Mouse (Mus musculus): ENCODE data around the gene Znhit1. TPM values are rescaled to one million over a fixed set of nuclear protein-coding genes. Genes with fewer than 3 reads are reported as not detected.

Znhit1 gene
- total RNA-seq (2017), result 28.2 and 32.1 TPM in 2 replicates

DNA sequence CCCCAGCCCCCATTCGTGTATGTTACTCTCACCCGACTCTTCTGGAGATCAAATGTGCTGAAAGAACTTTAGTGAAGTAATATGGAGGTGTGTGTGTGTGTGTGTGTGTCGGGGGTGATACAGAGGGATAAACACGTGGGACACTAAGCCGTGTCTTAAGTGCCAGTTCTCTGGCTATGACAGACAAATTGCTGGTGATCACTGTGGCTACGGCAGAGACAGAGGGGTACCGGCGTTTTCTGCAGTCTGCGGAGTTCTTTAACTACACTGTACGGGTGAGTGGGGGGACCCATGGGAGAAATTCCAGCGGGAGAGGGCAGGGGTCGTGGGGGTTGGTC is at the start of gene Znhit1:
TSS of gene Znhit1 (minus strand) at position 88 of the 338 bp plus-strand sequence.
- no peak for ATAC-seq (replicated peaks; ENCODE audit: low read depth, poor library complexity, severe bottlenecking)

DNA sequence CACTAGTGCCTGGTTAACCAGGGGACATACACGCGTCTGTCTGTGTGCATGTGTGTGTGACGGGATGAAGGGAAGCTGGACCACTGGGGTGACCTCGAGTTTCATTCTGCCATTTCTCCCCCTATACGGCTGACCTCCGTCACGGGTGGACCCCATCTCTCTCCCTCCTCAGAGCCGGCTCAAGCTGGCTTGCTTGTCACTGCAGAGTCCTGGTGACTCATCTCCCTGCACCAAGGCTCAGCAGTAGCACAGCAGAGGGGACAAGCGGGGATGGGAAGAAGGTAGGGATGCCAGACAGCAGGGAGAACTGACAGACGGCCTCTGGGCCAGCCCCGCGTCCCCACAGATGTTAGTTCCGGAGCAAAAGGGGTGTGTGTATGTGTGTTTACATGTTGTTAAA is 48.4 kb upstream of the Znhit1 start:
- no peak for ATAC-seq (replicated peaks; ENCODE audit: low read depth, poor library complexity, severe bottlenecking)

DNA sequence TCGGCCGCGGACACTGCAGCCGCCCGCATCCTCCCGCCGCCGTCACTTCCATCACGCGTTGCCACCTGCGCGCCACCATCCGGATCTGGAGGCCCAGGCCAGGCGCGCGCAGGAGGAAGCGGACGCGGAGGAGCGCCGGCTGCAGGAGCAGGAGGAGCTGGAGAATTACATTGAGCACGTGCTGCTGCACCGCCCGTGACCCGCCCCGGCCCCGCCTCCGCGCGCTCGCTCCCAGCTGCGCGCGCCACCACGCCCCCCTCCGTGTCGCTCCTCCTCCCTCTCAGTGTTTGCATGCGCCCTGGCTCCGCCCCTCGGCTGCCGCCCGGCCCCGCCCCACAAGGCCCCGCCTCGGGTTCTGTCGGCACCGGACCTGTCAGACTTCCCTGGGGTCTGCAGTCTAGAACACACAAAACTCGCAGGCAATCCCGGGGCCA is 44.8 kb upstream of the Znhit1 start:
- peak; percentile 55 for ATAC-seq (replicated peaks; ENCODE audit: low read depth, poor library complexity, severe bottlenecking)

DNA sequence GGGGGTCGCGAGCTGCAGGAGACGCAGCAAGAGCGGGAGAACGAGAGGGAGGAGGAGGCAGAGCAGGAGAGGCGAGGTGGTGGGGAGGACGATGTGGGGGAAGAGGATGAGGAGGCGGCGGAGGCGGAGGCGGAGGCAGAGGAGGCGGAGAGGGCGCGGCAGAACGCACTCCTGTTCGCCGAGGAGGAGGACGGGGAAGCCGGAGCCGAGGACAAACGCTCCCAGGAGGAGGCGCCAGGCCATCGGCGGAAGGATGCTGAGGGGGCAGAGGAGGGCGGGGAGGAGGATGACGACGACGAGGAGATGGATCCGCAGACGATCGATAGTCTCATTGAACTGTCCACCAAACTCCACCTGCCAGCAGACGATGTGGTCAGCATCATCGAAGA is 44.2 kb upstream of the Znhit1 start:
- ATAC-seq (replicated peaks; ENCODE audit: low read depth, poor library complexity, severe bottlenecking), result no peak

DNA sequence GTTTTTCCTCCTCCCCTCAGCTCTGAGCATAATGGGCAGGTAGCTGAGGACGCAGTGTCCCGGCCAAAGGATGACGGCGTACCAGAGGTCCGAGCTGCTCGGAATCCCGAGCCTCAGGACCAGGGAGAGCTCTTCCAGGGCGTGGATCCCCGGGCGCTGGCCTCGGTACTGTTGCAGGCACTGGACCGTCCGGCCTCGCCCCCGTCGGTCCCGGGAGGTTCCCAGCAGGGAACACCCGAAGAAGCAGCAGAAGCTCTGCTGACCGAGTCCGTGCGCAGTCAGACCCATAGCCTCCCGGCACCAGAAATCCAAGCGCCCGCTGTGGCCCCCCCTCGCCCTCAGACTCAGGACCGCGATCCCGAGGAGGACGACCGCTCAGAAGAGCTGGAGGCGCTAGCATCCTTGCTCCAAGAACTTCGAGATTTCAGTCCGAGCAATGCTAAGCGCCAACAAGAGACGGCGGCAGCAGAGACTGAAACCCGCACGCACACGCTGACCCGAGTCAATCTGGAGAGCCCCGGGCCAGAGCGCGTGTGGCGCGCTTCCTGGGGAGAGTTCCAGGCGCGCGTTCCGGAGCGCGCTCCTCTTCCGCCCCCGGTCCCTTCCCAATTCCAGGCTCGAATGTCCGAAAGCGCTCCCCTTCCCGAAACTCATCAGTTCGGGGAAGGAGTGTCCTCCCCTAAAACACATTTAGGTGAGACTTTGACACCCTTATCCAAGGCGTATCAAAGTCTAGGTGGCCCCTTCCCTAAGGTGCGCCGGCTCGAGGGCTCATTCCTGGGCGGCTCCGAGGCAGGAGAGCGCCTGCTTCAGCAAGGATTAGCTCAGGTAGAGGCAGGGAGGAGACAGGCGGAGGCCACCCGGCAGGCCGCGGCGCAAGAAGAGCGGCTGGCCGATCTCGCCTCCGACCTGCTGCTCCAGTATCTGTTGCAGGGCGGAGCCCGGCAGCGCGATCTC is 43.5 kb upstream of the Znhit1 start:
- no peak for ATAC-seq (replicated peaks; ENCODE audit: low read depth, poor library complexity, severe bottlenecking)

DNA sequence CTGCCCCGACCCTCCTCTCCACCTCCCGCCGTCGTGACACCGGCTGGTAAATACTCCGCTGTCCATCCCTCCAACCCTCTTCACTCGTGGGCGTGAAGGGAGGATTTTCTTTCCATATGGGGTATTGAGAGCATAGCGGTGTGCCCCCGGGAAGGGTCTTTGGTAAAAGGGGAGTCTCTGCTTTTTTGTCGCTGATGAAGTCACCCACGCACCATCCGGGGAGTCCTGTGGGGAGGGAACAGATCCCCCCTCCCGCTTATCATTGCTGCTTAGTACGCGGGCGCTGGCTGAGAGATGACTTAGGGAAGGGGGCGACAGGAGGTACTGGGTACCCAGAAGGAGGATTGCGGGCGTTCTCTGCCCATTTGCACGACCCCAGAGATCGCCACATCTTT is 42.6 kb upstream of the Znhit1 start:
- ATAC-seq (replicated peaks; ENCODE audit: low read depth, poor library complexity, severe bottlenecking), result no peak

DNA sequence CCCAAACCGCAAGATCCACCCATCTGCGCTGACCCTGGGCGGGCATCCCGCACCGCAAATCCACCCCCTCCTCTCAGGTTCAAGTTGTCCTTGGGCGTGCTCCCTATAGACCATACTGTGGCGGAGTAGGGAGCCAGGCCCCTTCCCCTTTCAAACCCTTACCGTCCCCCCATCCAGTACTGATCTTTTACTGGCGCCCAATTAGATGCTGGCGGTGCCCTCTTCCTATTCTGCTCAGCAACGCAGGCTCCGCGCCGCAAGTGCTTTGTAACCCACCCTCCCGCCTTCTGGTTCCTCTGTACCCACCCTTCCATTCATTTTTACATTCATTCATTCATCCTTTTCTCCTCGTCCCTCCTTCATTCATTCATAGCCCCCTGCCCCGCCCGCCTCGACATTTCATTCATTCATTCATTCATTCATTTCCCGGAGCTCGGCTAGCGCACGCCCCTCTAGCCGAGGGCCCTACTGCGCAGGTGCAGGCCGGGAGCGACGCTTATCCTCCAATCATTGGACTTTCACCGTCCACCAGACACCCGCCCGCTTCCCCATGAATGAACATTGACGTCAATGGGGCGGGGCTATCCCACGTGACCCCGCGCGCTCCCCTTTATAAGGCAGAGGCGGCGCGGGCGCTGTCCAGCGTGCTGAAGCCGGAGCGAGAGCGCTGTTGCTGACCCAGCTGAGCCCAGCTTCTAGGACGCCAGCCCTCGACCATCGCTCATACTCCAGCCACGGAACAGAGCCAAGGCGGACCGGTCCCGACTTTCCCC is 42.0 kb upstream of the Znhit1 start:
- ATAC-seq (replicated peaks; ENCODE audit: low read depth, poor library complexity, severe bottlenecking), result peak; percentile 70

DNA sequence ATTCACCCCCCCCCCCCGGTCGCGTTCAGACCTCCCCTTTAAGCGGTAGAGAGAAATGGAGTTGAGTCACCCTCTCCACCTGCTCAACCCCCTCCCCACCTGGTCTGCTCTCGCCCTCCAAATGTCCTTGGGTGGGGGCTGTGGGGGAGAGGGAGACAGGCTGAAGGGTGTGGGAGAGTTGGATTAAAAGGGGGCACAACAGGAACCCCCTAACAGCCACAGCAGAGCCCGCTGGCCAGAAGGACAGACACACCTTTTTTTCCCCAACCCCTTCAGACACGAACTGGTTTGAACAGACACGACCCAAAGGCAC is 41.4 kb upstream of the Znhit1 start:
- no peak for ATAC-seq (replicated peaks; ENCODE audit: low read depth, poor library complexity, severe bottlenecking)

DNA sequence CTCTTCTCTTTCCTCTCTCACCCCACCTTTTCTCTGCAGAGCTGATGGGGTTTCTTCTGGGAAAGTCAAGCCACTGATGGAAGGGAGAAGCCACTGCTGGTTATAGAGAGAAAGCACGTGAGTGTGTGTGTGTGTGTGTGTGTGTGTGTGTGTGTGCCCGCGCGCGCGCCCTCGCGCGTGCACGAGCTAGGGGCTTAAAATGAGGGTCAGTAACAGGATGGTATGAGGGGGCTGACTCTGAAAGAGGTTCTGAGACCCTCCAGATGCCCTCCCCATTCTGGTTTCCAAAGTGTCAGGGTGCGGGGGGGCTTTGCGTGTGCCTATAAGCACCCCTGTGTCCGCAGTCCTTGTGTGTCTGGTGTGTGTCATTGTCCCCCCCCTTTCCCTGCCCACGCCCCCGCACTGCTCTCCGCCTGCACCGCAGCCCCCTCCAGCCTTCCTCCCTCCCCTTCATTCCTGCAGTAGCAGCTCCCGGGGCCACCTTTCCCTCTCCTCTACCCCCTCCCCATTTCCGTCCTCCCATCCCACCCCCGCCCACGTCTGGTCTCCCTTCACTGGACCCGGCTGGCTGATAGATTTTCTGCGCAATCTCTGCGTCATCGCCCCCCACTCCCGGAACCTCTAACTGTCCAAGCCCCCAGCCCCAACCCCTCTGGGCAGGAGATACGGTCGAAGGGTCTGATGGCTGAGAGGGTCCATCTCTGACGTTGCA is 40.9 kb upstream of the Znhit1 start:
- no peak for ATAC-seq (replicated peaks; ENCODE audit: low read depth, poor library complexity, severe bottlenecking)

DNA sequence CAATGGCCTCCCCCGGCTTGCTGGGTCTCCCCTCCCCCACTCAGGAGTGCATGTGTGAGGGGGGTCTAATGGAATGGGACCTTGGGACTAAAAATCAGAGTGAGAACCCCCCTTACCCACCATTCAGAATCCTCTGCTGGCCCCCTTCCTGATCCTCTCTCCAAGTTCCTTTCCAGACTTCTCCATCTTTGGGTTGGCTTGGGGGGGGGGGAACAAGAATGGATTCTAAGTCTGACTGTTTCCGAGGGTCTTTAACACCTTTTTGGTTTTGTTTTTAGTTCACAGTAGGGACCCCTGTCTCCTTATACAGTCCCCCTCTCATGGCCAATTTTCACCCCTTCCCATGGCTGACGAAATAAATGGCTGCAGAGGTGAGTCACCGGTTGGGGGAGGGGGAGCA is 38.3 kb upstream of the Znhit1 start, which contains the start of gene Vgf:
TSS of gene Vgf (plus strand) at position 301 of the 400 bp plus-strand sequence.
- no peak for ATAC-seq (replicated peaks; ENCODE audit: low read depth, poor library complexity, severe bottlenecking)

DNA sequence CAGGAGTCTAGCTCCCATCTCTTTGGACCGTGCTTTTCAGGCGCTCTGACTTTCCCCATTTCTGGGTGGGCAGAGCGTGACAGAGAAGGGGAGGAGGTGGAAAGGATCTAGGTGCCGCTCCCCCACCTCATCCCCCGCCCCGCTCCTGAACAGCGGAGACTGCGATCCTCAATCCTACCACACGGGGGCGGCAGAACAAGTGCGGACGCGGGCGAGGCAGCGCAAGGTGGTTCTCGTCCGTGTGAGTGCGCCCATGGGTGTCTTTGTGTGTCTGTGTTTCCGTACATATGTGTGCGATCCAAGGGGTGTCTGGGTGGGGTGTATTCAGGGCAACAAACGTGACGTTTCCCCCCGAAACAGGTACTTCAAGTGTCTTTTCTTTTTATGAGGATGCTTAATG is 37.3 kb upstream of the Znhit1 start:
- peak; percentile 73 for ATAC-seq (replicated peaks; ENCODE audit: low read depth, poor library complexity, severe bottlenecking)

DNA sequence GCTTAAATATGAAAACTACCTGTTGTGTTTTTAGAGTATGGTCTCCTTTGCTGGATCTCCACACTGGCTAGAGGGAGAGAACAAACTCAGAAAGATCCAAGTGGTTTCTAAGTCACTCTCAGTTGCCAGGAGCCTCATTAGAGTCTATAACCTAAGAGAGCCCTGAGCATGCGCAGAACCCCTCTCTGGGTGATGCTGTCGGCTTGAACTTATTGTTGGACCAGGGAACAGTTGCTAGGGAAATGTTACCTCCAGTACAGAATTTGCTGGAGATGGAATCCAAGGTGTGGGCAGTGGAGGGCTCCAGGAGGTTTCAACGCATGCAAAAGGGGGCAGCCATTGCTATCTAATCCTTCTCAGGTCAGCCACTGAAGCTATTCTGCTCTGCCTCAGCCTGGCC is 36.5 kb upstream of the Znhit1 start:
- ATAC-seq (replicated peaks; ENCODE audit: low read depth, poor library complexity, severe bottlenecking), result no peak

DNA sequence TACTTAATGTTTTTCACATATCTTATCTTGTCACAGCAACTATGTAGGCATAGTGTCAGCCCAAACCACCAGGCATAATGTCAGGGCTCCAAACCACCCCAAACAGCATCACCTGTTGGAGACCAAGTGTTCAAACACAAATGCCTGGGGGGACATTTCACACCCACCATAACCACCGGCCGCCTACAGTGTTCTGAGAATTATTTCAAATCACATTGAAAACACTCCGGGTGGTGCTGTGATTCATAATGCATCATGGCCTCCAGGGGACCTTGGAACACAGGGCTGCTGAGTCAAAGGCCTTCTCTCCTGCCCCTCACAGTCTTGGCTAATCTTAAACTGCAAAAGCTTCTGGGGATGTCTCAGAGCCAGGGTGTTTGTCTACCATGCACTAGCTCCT is 28.1 kb upstream of the Znhit1 start:
- no peak for ATAC-seq (replicated peaks; ENCODE audit: low read depth, poor library complexity, severe bottlenecking)

DNA sequence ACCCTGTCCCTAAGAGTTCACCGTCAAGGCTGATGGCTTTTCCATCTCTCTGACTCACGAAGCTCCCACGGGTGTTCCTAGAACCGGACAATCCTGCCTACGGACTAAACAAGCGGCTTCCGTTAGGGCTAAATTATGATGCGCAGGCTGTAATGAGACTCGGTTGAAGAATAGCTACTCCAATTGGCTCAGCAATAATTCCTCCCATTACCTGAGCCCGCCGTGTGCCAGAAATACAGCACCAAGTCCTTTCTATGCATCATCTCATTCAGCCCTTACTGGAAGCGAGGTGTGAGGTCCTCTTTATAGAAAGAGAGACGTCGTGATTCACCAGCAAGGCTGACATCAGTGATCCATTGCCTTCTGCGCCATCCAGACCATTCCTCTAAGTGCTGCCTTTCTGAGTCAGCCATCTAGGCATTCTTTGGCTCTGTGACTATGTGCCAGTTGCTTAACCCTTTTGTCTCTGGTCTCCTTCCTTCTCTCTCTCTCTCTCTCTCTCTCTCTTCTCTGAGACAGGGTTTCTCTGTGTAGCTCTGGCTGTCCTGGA is 24.7 kb upstream of the Znhit1 start:
- no peak for ATAC-seq (replicated peaks; ENCODE audit: low read depth, poor library complexity, severe bottlenecking)

DNA sequence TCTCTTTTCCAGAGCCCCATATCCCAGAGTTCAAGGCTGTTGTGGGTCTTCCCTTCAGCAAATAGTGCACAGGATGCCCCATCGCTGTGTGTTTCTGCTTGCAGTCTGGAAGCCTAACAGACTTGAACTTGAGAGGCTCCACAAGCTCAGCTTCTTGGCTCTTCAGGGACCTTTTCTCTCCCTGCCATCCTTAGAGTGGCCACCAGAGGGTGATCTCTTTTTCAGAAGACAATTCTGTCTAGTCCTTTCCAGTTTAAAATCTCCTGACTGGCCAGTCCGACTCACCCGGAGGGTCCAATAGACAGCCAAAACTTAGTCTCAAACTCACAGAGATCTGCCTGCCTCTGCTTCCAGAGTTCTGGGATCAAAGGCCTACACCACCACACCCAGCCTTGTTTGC is 22.2 kb upstream of the Znhit1 start:
- ATAC-seq (replicated peaks; ENCODE audit: low read depth, poor library complexity, severe bottlenecking), result peak; percentile 60; the same call in 1 of the 2 replicates

DNA sequence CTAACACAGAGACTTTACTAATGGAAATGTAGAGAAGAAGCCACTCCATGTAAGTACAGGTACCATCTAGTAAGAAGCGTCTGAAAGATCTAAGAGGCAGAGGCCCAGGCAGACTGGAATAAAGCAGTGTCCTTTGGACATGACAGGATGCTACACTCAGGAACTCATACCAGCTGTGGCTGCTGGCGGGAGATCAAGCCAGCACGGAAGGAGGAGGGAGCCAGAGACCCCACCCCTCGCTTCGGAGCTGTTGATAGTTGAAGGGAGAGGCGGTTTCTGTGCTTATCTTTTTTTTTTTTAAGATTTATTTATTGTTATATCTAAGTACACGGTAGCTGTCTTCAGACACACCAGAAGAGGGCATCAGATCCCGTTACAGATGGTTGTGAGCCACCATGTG is 19.5 kb upstream of the Znhit1 start:
- no peak for ATAC-seq (replicated peaks; ENCODE audit: low read depth, poor library complexity, severe bottlenecking)

DNA sequence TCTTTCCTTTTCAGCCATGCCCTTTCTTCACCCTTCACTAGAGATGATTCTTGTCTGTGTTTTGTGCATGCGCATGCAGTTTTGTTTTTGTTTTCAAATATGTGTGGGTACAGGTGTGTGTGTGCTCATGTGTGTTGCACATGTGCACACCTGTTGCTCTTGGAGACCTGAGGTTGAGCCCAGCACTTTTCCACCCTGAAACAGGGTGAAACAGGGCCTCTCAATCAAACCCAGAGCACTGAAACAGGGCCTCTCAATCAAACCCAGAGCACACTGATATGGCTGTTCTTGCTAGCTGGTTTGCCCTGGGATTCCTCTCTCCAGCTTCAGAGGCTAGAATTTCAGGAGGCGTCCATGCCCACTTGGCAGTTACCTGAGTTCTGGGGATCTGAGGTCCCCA is 12.8 kb upstream of the Znhit1 start:
- ATAC-seq (replicated peaks; ENCODE audit: low read depth, poor library complexity, severe bottlenecking), result 0 out of 2 replicates have a peak, but pooled peaks have one; percentile 22

DNA sequence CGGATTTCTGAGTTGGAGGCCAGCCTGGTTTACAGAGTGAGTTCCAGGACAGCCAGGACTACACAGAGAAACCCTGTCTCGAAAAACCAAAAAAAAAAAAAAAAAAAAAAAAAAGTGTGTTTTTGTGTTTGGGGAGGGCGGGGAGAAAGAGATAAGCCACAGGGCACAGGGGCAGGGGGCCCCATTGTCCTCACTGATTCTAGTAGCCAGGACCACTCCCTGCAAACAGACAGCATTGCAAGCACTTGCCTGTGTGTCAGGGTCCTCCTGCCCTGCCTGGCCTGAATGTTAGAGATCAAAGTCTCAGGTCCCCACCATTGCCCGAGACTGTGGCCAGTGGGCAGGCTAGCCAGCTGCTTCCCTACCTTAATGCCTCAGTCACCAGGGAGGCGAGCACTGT is 11.6 kb upstream of the Znhit1 start:
- ATAC-seq (replicated peaks; ENCODE audit: low read depth, poor library complexity, severe bottlenecking), result no peak

DNA sequence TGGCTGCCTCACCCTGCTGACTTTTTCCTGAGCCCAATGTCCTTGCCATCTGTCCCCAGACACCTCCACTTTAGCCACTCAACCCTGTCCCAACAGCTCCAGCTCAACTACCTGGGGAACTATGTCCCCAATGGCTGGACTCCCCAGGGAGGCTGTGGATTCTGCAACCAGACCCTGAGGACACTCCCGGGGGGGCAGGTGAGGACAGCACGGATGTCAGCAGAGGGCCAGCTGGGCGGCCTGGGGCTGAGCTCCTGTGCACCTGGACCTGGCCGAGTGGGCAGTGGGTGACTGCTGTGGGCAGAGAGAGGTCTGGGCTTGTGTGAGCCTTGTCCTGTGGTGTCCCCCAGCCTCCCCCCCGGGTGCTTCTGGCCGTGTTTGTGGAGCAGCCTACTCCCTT is 2.0 kb upstream of the Znhit1 start:
- no peak for ATAC-seq (replicated peaks; ENCODE audit: low read depth, poor library complexity, severe bottlenecking)

DNA sequence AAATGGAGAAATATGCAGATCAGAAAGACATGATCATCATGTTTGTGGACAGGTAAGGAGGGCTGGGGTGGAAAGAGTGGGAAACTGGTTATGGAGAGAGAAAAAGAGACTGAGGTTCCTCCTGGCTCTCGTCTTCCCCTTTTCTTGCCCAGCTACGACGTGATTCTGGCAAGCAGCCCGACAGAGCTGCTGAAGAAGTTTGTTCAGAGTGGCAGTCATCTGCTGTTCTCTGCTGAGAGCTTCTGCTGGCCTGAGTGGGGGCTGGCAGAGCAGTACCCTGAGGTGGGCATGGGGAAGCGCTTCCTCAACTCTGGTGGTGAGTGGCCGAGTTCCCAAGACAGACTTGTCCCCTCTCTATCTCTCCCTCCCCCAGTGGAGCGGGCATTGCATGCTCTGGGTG is 599 bp upstream of the Znhit1 start:
- peak; percentile 9; the same call in 1 of the 2 replicates for ATAC-seq (replicated peaks; ENCODE audit: low read depth, poor library complexity, severe bottlenecking)

All from common myeloid progenitor, adult 5-6 weeks (primary cell).